ENCODE assay signal across 8 mouse cellular contexts in genomic region chr4:136172011-136172541, GRCm38 (mm10). TPM values are rescaled to one million over a fixed set of nuclear protein-coding genes. Genes with fewer than 3 reads are reported as not detected.
A peak's percentile ranks its signal among the peaks of the same experiment; 100 is the strongest.
DNase-seq lines count a peak whose midpoint lies in the region; ATAC-seq lines count a peak whose summit lies in the region.

TSS of gene E2f2 (plus strand) at chr4:136172394.

- H3K36me3 ChIP-seq in forebrain, embryonic 15.5 days = no peaks in the 10 kb centered on the region
- no peaks in the 10 kb centered on the region for H3K36me3 ChIP-seq in hindbrain, embryonic 13.5 days
- no peaks in the 10 kb centered on the region for H3K36me3 ChIP-seq in midbrain, embryonic 16.5 days (ENCODE audit: control insufficient read depth, insufficient read depth, low read length)
- no peaks in the 10 kb centered on the region for H3K36me3 ChIP-seq in stomach, embryonic 16.5 days (ENCODE audit: control insufficient read depth, insufficient read depth, low read length)

- 0% methylated on average over 35 of the region's 35 CpGs for WGBS in forebrain, embryonic 15.5 days
- 0% methylated on average over 35 of the region's 35 CpGs for WGBS in hindbrain, embryonic 13.5 days
- WGBS in midbrain, embryonic 16.5 days = 0% methylated on average over 35 of the region's 35 CpGs
- under 1% methylated on average over 35 of the region's 35 CpGs for WGBS in stomach, embryonic 16.5 days

- peak within 1 kb of the TSS; percentile 100 for H3K4me2 ChIP-seq in forebrain, embryonic 15.5 days (replicated peaks)
- peak within 1 kb of the TSS; percentile 100 for H3K4me2 ChIP-seq in hindbrain, embryonic 13.5 days
- peak within 1 kb of the TSS; percentile 100 for H3K4me2 ChIP-seq in midbrain, embryonic 16.5 days (ENCODE audit: low read length)
- peak within 1 kb of the TSS; percentile 99 for H3K4me2 ChIP-seq in stomach, embryonic 16.5 days (ENCODE audit: low read depth, low read length)

- ATAC-seq in forebrain, embryonic 15.5 days (replicated peaks) = peak; percentile 68
- no peak; the same call in 1 of the 2 replicates for ATAC-seq in hindbrain, embryonic 13.5 days (ENCODE audit: low FRiP score)
- peak; percentile 77 for ATAC-seq in midbrain, embryonic 16.5 days
- peak; percentile 52; the same call in 1 of the 2 replicates for ATAC-seq in stomach, embryonic 16.5 days (ENCODE audit: insufficient read depth, low FRiP score)

- peaks cover 40% of the 10 kb centered on the region for H3K4me1 ChIP-seq in forebrain, embryonic 15.5 days
- peaks cover 42% of the 10 kb centered on the region for H3K4me1 ChIP-seq in hindbrain, embryonic 13.5 days (replicated peaks)
- H3K4me1 ChIP-seq in midbrain, embryonic 16.5 days (ENCODE audit: control insufficient read depth, insufficient read depth, low read length) = peaks cover 15% of the 10 kb centered on the region
- H3K4me1 ChIP-seq in stomach, embryonic 16.5 days (ENCODE audit: control insufficient read depth, insufficient read depth, low read length) = peaks cover 37% of the 10 kb centered on the region

- peak; percentile 53 for DNase-seq in cerebellum, postnatal 36 days
- no peak for DNase-seq in cerebellum, adult 11 months
- DNase-seq in adrenal gland, postnatal 36 days = peak; percentile 73 to 81
- peak; percentile 90 for DNase-seq in liver

- H3K27ac ChIP-seq in forebrain, embryonic 15.5 days (replicated peaks) = peak within 1 kb of the TSS; percentile 46; the same call in 1 of the 2 replicates
- no peak within 1 kb of the TSS; the same call in 1 of the 2 replicates for H3K27ac ChIP-seq in hindbrain, embryonic 13.5 days
- H3K27ac ChIP-seq in midbrain, embryonic 16.5 days (ENCODE audit: low read length) = no peak within 1 kb of the TSS
- peak within 1 kb of the TSS; percentile 75 for H3K27ac ChIP-seq in stomach, embryonic 16.5 days (ENCODE audit: low read length)

- H3K27me3 ChIP-seq in forebrain, embryonic 15.5 days = no peaks in the 10 kb centered on the region
- H3K27me3 ChIP-seq in hindbrain, embryonic 13.5 days = peaks cover 13% of the 10 kb centered on the region
- peaks cover 5% of the 10 kb centered on the region; the same call in 1 of the 2 replicates for H3K27me3 ChIP-seq in midbrain, embryonic 16.5 days (ENCODE audit: control insufficient read depth, insufficient read depth, low read depth, low read length)
- no peaks in the 10 kb centered on the region for H3K27me3 ChIP-seq in stomach, embryonic 16.5 days (ENCODE audit: control insufficient read depth, insufficient read depth, low read length)

- peak within 1 kb of the TSS; percentile 48 for H3K9ac ChIP-seq in forebrain, embryonic 15.5 days (replicated peaks)
- peak within 1 kb of the TSS; percentile 71 for H3K9ac ChIP-seq in hindbrain, embryonic 13.5 days
- peak within 1 kb of the TSS; percentile 63 for H3K9ac ChIP-seq in midbrain, embryonic 16.5 days (ENCODE audit: low read depth, low read length)
- H3K9ac ChIP-seq in stomach, embryonic 16.5 days (ENCODE audit: low read length) = peak within 1 kb of the TSS; percentile 78

- H3K4me3 ChIP-seq in forebrain, embryonic 15.5 days = peak within 1 kb of the TSS; percentile 65
- H3K4me3 ChIP-seq in hindbrain, embryonic 13.5 days = peak within 1 kb of the TSS; percentile 62
- H3K4me3 ChIP-seq in midbrain, embryonic 16.5 days (ENCODE audit: low read depth, low read length) = peak within 1 kb of the TSS; percentile 58
- peak within 1 kb of the TSS; percentile 62 for H3K4me3 ChIP-seq in stomach, embryonic 16.5 days (replicated peaks; ENCODE audit: low read length)

- H3K9me3 ChIP-seq in forebrain, embryonic 15.5 days = no peaks in the 10 kb centered on the region
- no peaks in the 10 kb centered on the region for H3K9me3 ChIP-seq in hindbrain, embryonic 13.5 days
- no peaks in the 10 kb centered on the region for H3K9me3 ChIP-seq in midbrain, embryonic 16.5 days (replicated peaks; ENCODE audit: control insufficient read depth, low read length, poor library complexity, severe bottlenecking)
- no peaks in the 10 kb centered on the region for H3K9me3 ChIP-seq in stomach, embryonic 16.5 days (replicated peaks; ENCODE audit: control insufficient read depth, low read length)

RNA-seq across cellular contexts. Expression of gene E2f2, which starts in this region (rescaled TPM):
- total RNA-seq in adrenal gland, postnatal 36 days (2021) = 1 to 10 TPM; 2.1 to 2.3 TPM
- polyA plus RNA-seq in forebrain, embryonic 15.5 days (2015; fragmentation: Nextera tagmentation; extraction: Ambion mirVana) = 5.4 and 6.0 TPM in 2 replicates
- polyA plus RNA-seq in hindbrain, embryonic 13.5 days (2015; fragmentation: Nextera tagmentation; extraction: Ambion mirVana) = 2.7 and 3.2 TPM in 2 replicates
- polyA plus RNA-seq in midbrain, embryonic 16.5 days (2015; fragmentation: Nextera tagmentation; extraction: Ambion mirVana) = 1.4 and 1.6 TPM in 2 replicates
- polyA plus RNA-seq in stomach, embryonic 16.5 days (2015; fragmentation: Nextera tagmentation; extraction: Ambion mirVana) = 7.7 and 9.3 TPM in 2 replicates

Comparison
In these comparisons a context has a peak if more than half of its experiments do, and no peak if none do; other contexts are left out.
1. H3K27ac ChIP-seq: peak in forebrain, embryonic 15.5 days (single experiment) and stomach, embryonic 16.5 days (single experiment); none in hindbrain, embryonic 13.5 days (single experiment) and midbrain, embryonic 16.5 days (single experiment).
2. Peak in every context shown above with its lines, with median percentiles within 50 percentile points of each other: H3K4me2 ChIP-seq, H3K4me3 ChIP-seq and H3K9ac ChIP-seq.